Mouse (Mus musculus): ENCODE results near the gene Col25a1.

DNA sequence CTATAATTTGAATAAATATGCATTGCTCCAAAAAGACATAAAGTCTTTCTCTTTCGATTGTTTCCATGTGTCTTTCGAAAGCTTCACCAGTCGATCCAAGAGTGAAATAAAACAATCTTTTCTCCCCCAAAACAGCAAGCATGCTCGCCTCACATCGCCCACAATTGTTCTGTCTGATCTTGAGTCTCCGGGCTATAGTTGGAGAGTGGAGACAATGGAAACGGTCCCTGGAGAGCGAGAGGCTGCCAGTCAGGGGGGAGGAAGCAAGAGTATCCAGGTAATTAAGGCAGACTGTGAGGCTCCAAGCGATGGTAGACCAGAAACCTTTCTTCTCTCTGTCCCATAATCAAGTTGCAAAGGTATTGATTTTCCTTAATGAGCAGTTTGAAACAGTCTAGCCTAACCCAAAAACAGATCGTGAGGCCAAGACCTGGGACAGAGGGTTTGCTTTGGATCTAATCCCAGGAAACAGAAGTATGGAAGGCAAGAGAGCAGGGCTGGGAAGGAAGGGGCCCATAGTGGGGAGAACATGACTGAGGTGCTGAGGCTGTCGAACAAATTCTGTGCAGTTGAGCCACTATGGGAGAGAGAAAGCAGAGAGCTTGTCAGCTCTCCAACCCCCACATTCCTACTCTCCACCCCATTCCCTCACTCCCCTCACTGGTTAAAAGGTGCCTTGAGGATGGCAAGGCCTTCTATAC is 515.0 kb downstream of the Col25a1 start:
- TF ChIP-seq POLR2A (IDR thresholded peaks at IDR 0.05; ENCODE audit: borderline replicate concordance, insufficient read depth, low read length) (no peak), CTCF (IDR thresholded peaks at IDR 0.05; ENCODE audit: borderline replicate concordance, insufficient read depth, low read depth, low read length) (no peak)
